Mouse (Mus musculus) olfactory bulb, adult 2 months (tissue): ENCODE data around the gene Suclg1.

Source experiments
- CTCF ChIP-seq: fragments of 200-500 bp; IDR thresholded peaks from 2 replicates; pipeline ENCODE4 v1.5.1; 2012; ENCODE audit warnings: low read depth, mild to moderate bottlenecking, low read length, moderate library complexity; ENCODE audit not compliant: insufficient read depth
- POLR2A ChIP-seq: fragments of 200-500 bp; IDR thresholded peaks from 2 replicates; pipeline ENCODE4 v1.6.1; 2012; ENCODE audit warnings: mild to moderate bottlenecking, low read depth, low read length, moderate library complexity; ENCODE audit not compliant: insufficient read depth

GRCm38 (mm10) chr6:73260110-73260509 is 11.9 kb downstream of the Suclg1 start:
- TF ChIP-seq CTCF (no peak), POLR2A (no peak)
